Mouse (Mus musculus): ENCODE data around the gene Hsd3b6.

DNA sequence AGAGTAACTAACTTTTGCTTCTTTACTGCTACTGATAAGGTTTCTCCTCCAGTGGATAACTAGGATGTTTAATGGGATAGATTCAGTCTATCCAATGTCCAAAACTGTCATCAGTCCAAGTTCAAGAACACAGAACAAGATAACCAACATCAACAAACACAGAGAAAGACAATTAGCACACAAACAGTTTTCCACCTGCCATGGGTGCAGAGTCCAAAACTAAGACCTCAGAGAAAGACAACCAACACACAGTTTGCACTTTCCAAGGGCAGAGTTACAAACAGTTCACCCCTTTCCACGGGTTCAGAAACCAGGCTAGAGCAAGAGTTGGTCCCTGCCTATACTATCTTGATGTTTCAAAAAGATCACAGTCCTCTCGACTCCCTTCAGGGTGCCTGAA, 27.7 kb downstream of the Hsd3b6 start:
- no peak for TF ChIP-seq CTCF (IDR thresholded peaks at IDR 0.05; ENCODE audit: extremely low read depth, insufficient read depth, insufficient read length, insufficient replicate concordance)
- no peak for TF ChIP-seq POLR2A (IDR thresholded peaks at IDR 0.05; ENCODE audit: low read depth, low read length)
